Mouse (Mus musculus): ENCODE measurements around the gene Pcyt1a. TPM values are rescaled to one million over a fixed set of nuclear protein-coding genes. Genes with fewer than 3 reads are reported as not detected.

Gene Pcyt1a
- polyA plus RNA-seq, 1 experiment, result 27.0 TPM

DNA sequence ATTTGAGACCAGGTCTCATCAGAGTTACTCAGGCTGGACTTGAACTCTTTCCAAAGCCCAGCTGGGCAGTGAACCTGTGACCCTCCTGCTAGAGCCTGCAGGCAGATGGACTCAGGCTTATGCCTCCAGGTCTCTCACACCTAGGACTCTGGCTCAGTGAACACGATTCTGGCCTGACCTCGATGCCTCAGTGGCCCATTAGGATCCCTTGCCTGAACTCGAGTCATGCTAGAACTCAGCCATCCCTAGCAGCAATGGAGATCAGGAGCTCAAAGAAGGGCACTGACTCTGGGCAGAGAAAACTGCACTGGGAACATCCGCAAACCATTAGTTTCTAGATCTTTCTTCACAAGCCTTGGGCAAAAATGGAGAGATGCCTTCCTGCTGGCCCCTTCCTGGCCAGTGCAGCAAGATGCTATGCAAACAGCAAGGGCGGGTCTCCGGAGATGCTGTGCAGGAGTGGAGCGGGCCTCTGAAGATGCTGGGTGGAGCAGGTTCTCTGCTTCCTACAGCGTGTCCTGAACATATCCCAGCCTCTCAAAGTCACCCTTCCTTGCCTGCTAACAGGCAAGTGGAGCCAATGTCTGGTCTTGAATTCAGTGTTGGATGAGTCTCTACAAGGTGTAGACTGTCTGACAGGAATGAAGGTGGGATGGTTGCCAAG is 81.2 kb downstream of the Pcyt1a start:
- Histone ChIP-seq H3K27ac (ENCODE audit: insufficient read depth, low read length) (no peak overlapping the region), H3K4me3 (ENCODE audit: insufficient read depth, low read length) (no peak overlapping the region), H3K4me1 (ENCODE audit: control insufficient read depth, insufficient read depth, low read length) (peaks cover 6% of the 10 kb centered on the region)
- TF ChIP-seq POLR2A (IDR thresholded peaks at IDR 0.05; ENCODE audit: extremely low read depth, insufficient read depth, low read length), result no peak
- no peak for TF ChIP-seq CTCF (IDR thresholded peaks at IDR 0.05; ENCODE audit: extremely low read depth, insufficient read depth, low read length)

- H3K4me3 ChIP-seq (ENCODE audit: insufficient read depth, low read length), result no peak overlapping the region
- H3K4me1 ChIP-seq (ENCODE audit: control insufficient read depth, insufficient read depth, low read length), result peaks cover 6% of the 10 kb centered on the region
- TF ChIP-seq CTCF (IDR thresholded peaks at IDR 0.05; ENCODE audit: extremely low read depth, insufficient read depth, low read length) (no peak), POLR2A (IDR thresholded peaks at IDR 0.05; ENCODE audit: extremely low read depth, insufficient read depth, low read length) (no peak)
- H3K27ac ChIP-seq (ENCODE audit: insufficient read depth, low read length), result 0 out of 2 replicates have a peak overlapping the region, but pooled peaks have one; percentile 23
Observed at GRCm38 (mm10) chr16:32512921-32513320, 82.2 kb downstream of the Pcyt1a start.

- Histone ChIP-seq H3K4me1 (ENCODE audit: control insufficient read depth, insufficient read depth, low read length) (peaks cover 6% of the 10 kb centered on the region), H3K27ac (ENCODE audit: insufficient read depth, low read length) (no peak overlapping the region), H3K4me3 (ENCODE audit: insufficient read depth, low read length) (no peak overlapping the region)
- TF ChIP-seq CTCF (IDR thresholded peaks at IDR 0.05; ENCODE audit: extremely low read depth, insufficient read depth, low read length) (no peak), POLR2A (IDR thresholded peaks at IDR 0.05; ENCODE audit: extremely low read depth, insufficient read depth, low read length) (no peak)
Observed at GRCm38 (mm10) chr16:32513401-32513800, 82.7 kb downstream of the Pcyt1a start.

- Histone ChIP-seq H3K4me1 (ENCODE audit: control insufficient read depth, insufficient read depth, low read length) (peaks cover 6% of the 10 kb centered on the region), H3K27ac (ENCODE audit: insufficient read depth, low read length) (peak overlapping the region; percentile 39; the same call in 1 of the 2 replicates), H3K4me3 (ENCODE audit: insufficient read depth, low read length) (no peak overlapping the region)
- TF ChIP-seq CTCF (IDR thresholded peaks at IDR 0.05; ENCODE audit: extremely low read depth, insufficient read depth, low read length), result no peak
- TF ChIP-seq POLR2A (IDR thresholded peaks at IDR 0.05; ENCODE audit: extremely low read depth, insufficient read depth, low read length), result no peak
Observed at GRCm38 (mm10) chr16:32513948-32514347, 83.2 kb downstream of the Pcyt1a start.

GRCm38 (mm10) chr16:32516006-32516962 is 85.6 kb downstream of the Pcyt1a start:
- TF ChIP-seq CTCF (IDR thresholded peaks at IDR 0.05; ENCODE audit: extremely low read depth, insufficient read depth, low read length) (no peak), POLR2A (IDR thresholded peaks at IDR 0.05; ENCODE audit: extremely low read depth, insufficient read depth, low read length) (peak; percentile 72)
- peak overlapping the region; percentile 20 for H3K4me3 ChIP-seq (ENCODE audit: insufficient read depth, low read length)
- peak overlapping the region; percentile 96 for H3K27ac ChIP-seq (ENCODE audit: insufficient read depth, low read length)
- peaks cover 13% of the 10 kb centered on the region for H3K4me1 ChIP-seq (ENCODE audit: control insufficient read depth, insufficient read depth, low read length)

GRCm38 (mm10) chr16:32517785-32518481 is 87.2 kb downstream of the Pcyt1a start:
- no peak for TF ChIP-seq CTCF (IDR thresholded peaks at IDR 0.05; ENCODE audit: extremely low read depth, insufficient read depth, low read length)

DNA sequence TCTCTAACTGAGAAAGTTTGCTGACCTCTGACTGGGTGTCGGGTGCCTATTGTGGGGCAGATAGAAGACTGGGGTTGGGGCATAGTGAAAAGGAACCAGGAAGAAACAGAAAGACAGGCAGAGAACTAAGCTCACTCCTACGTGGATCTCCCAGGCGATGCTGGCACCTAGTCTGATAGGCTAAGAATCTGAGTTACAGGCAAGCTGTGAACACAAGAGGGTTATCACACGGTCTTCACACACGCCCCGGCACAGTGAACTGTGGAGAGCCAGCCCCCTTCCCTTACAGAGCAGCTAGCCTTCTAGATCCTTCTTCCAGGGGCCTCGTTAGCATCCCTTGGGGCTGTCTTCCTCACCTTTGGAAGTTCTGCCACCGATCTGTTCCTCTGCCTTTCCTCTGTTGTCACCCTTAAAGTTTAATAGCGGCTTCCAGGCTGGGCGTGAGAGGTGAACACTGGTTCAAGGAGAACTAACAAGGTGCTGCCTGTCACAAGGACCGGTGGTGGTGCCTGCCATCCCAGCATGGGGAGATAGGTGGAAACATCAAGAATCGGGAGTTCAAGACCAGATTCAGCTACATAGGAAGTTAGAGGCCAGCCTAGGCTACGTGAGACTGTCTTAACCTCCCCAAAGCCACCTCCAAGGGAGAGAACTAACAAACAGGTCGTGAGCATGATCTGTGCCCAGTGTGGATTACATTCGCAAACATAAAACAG is 89.1 kb downstream of the Pcyt1a start:
- TF ChIP-seq CTCF (IDR thresholded peaks at IDR 0.05; ENCODE audit: extremely low read depth, insufficient read depth, low read length), result no peak
- TF ChIP-seq POLR2A (IDR thresholded peaks at IDR 0.05; ENCODE audit: extremely low read depth, insufficient read depth, low read length), result no peak
- no peak overlapping the region for H3K4me3 ChIP-seq (ENCODE audit: insufficient read depth, low read length)
- H3K27ac ChIP-seq (ENCODE audit: insufficient read depth, low read length), result 0 out of 2 replicates have a peak overlapping the region, but pooled peaks have one; percentile 1
- H3K4me1 ChIP-seq (ENCODE audit: control insufficient read depth, insufficient read depth, low read length), result peaks cover 21% of the 10 kb centered on the region

More at GRCm38 (mm10) chr16:32517785-32518481, 87.2 kb downstream of the Pcyt1a start:
- Histone ChIP-seq H3K4me1 (ENCODE audit: control insufficient read depth, insufficient read depth, low read length) (peaks cover 13% of the 10 kb centered on the region), H3K27ac (ENCODE audit: insufficient read depth, low read length) (no peak overlapping the region), H3K4me3 (ENCODE audit: insufficient read depth, low read length) (no peak overlapping the region)

DNA sequence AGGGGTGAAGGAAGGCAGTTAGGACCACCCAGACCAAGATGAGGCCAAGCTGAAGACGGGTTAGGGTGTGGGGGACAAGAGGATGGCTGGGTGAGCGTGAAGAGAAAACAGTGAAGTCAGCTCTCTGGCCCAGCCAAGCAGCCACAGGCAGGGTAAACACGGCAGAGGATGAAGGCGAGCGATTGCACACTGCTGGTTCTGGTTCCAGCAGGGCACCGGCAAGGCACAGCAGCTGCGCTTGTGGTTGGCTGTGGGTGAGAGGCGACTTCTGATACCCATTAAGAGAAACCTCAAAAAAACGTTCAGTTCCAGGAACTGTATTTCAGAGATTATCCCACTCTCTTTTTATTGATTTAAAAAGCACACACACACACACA is 89.6 kb downstream of the Pcyt1a start:
- H3K4me3 ChIP-seq (ENCODE audit: insufficient read depth, low read length), result no peak overlapping the region
- H3K27ac ChIP-seq (ENCODE audit: insufficient read depth, low read length), result 0 out of 2 replicates have a peak overlapping the region, but pooled peaks have one; percentile 1
- no peak for TF ChIP-seq CTCF (IDR thresholded peaks at IDR 0.05; ENCODE audit: extremely low read depth, insufficient read depth, low read length)
- no peak for TF ChIP-seq POLR2A (IDR thresholded peaks at IDR 0.05; ENCODE audit: extremely low read depth, insufficient read depth, low read length)
- H3K4me1 ChIP-seq (ENCODE audit: control insufficient read depth, insufficient read depth, low read length), result peaks cover 21% of the 10 kb centered on the region

Measured in cortical plate, adult 2 months (tissue).